Mouse (Mus musculus) inflammation-experienced regulatory T-cells, adult 16 weeks (primary cell): Measurements from ENCODE around the gene Fam222b. TPM values are rescaled to one million over a fixed set of nuclear protein-coding genes. Genes with fewer than 3 reads are reported as not detected.

Experiments used
- polyA plus RNA-seq: library from polyadenylated mRNA; unstranded; fragments of 100-300 nt; shearing (Covaris generic); gene quantifications from one replicate; pipeline ENCODE4 v1.2.1, GENCODE M21; 2017

The Fam222b gene
- polyA plus RNA-seq: 28.8 TPM

DNA sequence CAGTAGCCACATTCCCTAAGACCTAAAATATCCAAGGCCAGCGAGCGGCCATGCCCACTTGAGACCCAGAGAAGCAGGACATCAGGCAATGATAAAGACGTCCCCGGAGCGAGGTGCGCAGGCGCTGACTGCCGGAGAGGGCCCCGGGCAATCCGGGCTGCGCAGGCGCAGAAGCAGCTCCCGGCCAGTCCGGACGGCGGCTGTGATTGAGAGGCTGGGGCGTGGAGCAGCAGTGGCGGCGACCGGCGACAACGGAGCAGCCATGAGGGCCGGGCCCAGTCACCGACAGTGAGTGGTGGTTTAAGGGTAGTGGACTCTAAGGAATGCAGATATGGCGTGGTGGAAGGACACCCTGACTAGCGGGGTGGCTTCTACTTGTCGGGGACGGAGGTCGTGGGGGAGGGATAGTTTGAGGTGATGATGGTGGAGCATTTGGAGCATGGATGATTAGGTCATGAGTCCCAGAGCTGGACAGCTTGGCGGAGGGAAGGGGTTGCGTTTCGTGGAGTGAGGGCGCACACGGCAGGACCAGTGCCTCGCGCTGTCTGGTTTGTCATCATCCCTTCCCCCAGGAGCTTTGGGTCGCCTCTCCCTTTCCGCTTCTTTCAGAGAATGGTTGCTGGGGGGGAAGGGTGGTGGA, at the start of gene Fam222b:
Fam222b (plus strand) TSS at position 157 of the 640 bp plus-strand sequence.

DNA sequence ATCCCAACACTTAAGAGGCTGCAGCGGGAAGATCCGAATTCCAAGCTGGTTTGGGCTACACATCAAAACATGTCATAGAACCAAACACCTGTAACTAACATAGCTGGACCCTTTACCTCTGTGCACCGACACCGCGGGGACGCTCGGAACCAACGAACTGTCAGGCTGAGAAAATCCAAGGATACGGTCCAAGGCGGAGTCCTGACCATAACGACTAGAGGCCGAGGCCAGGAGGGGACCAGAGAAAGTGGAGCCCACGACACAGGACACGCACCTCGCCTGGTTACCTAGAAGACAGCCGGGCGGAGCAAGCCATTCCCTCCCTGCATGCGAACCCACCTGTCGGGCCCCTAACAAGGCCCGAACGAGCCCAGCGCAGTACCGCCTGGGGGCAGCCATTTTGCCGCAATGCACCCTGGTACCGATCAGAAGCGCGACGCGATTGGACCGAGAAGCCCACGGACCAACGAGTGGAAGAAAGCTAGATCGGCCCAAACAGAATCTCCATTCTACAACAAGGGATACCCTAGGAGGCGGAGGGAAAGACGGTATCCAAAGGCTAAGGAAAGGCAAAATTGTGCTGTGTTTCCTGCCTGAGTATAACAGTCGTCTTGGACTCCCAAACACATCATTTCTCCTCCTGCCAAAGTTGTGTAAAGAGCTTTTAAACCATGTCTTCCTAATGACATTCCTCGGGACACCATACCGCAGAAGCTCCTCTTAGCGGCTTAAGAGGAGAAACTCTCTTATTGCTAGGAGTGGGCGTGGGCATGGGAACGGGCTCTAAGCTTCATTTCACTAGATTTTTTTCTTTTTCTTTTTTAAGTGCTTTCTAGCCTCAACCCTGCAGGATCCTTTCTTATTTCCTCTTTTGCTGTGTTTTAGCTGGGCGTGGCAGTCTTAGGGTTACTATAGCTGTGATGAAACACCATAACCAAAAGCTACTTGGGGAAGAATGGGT, 14.2 kb upstream of the Fam222b start, which contains the start of gene Eral1:
Eral1 (minus strand) TSS at position 423 of the 961 bp plus-strand sequence.

DNA sequence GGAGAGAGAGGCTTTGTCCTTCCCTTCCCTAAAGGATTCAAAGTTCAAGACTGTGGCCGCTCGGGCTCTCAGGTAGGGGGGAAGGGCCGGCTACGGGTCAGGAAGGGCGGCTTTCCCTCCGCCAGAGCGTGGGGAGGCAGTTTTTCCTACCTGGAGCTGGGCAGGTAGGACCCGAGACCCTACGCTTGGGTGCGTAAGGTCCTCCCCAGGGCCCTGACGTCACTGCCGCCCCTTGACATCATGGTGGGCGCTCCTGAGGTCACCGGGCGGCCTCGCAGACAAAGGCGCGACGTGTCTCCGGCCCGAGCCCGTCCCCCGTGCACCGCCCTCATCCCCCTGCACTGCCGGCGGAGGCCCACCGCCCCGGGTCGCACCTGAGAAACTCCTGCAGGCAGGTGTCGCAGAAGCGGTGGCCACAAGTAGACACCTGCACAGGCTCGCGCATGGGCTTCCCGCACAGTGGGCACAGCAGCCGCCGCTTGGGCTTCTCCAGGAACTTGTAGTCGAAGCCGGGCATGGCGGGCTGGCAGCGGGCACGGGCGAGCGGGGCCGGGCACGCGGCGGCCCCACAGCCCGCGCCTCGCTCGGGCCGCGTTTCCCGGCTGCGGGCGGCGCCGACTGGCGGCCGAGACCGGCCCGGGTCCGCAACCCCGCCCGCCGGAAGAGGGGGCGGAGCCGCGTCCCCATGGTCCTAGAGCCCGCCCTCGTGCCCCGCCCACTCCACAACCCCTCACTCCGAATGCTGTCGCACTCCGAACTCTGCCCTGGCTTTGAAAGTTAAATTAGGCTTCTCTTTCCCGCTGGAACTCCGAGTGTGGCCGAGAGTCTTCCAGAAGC, 70.7 kb downstream of the Fam222b start, which contains the start of gene Traf4:
Traf4 (minus strand) TSS at position 666 of the 837 bp plus-strand sequence.

DNA sequence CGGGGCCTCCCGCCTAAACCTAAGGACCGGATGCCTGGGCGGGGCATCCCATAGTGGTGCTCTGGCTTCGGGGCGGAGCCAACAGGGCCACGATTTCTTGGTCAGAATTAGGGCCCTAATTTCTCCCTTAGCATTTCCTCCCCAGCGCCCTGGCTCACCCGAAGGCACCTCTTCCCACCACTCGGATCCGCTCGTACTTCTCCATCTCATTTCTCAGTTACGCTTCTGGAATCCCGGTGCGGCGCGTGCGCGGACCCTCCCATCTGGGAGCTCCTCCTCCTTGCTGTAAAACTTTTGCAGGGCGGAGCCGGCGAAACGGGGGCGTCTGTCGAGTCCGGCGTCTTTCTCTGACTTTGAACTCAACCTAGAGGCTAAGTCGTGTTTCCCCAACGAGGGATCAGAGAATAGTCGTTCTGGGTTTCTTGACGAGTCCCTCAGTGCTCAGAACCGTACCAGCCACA, 82.0 kb downstream of the Fam222b start, which contains the start of the genes Nek8 and Tlcd1:
Nek8 (minus strand) TSS at position 274 of the 461 bp plus-strand sequence.
Tlcd1 (plus strand) TSS at position 310 of the 461 bp plus-strand sequence.

DNA sequence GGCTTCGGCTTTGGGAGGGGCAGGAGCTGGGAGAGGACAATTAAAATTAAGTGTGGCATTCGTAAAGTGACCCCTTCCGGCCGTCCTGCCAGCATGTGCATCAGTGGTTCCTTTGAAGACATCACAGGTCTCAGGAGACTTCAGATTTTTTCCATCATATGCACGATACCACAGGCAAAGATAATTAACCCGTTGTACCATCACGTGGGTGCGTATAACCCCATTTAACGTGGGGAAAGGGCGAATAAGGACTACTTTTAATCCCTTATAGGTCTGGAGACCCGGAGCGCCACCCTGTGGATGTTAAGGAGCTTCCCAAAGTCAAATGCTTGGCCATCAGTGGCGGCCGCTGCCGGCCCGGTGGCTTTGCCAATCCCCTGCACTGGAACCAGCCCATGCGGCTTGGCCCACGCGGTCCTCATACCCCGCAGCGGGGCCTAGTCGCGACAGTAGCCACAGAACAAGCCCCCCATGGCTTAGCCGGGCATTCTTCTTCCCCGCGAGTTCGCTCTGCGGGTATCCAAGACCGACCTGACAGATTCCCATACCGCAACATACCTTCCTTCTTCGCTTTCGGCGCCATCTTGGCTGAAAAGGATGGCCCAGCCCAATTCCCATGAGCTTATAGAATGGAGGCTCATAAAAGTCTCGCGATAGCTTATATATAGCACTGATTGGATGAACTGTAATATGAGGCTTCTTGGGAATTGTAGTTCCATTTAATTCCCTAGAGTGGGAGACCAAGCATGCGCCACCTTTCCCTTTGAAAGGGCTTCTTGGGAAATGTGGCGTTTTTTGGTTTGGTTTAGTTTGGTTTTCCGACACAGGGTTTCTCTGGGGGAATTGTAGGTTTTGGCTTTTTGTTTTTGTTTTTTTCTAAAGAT, 88.7 kb downstream of the Fam222b start, which contains the start of gene Rpl23a:
Rpl23a (minus strand) TSS at position 624 of the 884 bp plus-strand sequence.

DNA sequence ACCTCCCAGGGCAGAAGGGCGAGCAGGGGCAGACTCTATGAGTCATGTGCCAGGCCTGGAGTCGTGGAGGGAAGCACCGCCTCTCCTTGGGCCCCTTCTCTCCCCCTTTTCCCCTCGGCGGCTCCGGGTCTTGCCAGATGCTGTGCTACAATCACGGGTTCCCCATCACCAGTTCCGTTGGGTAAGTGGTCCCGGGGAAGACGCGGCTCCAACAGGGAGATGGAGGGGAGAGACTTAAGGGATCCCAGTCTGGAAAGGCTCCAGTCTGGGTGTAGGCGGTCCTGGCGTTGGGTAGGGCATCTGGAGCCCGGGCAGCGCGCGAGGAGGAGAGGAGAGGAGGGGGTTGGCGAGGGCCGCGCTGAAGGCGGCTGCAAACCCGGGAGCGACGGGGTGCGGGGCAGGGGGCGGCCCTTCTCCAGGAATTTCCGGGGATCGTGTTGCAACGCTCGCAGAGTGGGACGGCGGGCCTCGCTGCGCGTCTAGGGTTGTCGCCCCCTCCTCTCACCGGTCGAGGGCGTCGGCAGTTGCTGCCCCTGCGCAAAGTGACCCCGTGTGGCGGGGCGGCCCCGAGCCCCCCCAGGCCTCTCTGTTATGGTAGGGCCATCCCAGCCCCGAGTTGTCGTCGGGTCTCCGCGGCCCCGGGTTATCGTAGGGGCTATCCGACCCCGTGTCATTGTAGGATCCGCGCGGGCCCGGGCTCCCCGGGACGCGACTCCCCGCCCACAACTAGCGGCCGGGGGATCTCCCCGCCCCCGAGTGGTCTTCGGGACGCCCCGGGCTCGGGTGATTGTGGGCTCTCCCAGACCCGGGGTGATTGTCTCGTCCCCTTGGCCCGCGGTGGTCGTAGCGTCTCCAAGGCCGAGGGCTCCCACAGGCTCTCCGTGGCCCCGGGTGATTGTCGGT, 94.1 kb downstream of the Fam222b start, which contains the start of gene Rab34:
Rab34 (plus strand) TSS at position 100 of the 903 bp plus-strand sequence.

DNA sequence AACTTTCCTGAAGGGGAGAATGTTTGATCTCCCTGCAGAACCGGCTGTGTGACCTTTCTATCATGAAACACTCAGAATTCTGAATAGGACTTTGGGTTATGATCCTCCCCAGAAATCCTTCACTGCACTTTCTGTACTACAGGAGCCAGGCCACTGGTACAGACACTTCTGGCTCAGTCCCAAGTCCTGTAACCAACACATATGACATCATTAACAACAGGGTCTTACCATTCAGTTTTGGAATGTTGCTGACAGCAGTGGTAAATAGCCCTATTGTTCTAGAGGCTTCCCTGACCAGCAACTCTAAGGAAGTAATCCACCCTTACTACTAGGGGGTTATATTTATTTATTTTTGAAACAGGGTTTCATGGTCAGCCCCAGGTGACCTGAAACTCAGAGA, 98.7 kb downstream of the Fam222b start, which contains the start of gene Proca1:
Proca1 (plus strand) TSS at position 280 of the 400 bp plus-strand sequence.

Other genes with a start within 250 kb of the Fam222b start
- 1.8 TPM for gene Pipox, start 200.6 kb upstream of the Fam222b start, polyA plus RNA-seq
- gene Sez6, start 163.9 kb upstream of the Fam222b start, polyA plus RNA-seq: not detected
- gene Phf12, start 111.9 kb upstream of the Fam222b start, polyA plus RNA-seq: 29.9 TPM
- gene Dhrs13, start 62.4 kb upstream of the Fam222b start, polyA plus RNA-seq: 1.5 TPM
- 34.0 TPM for gene Flot2, start 56.7 kb upstream of the Fam222b start, polyA plus RNA-seq
- 40.5 TPM for gene Eral1, start 14.3 kb upstream of the Fam222b start, polyA plus RNA-seq
- 6.3 TPM for gene Traf4, start 70.9 kb downstream of the Fam222b start, polyA plus RNA-seq
- 14.2 TPM for gene Nek8, start 82.0 kb downstream of the Fam222b start, polyA plus RNA-seq
- gene Tlcd1, start 82.1 kb downstream of the Fam222b start, polyA plus RNA-seq: 4.6 TPM
- 1,229 TPM for gene Rpl23a, start 88.9 kb downstream of the Fam222b start, polyA plus RNA-seq
- gene Rab34, start 93.8 kb downstream of the Fam222b start, polyA plus RNA-seq: 0.80 TPM
- gene Proca1, start 98.7 kb downstream of the Fam222b start, polyA plus RNA-seq: 0.82 TPM
- 100 TPM for gene Sdf2, start 151.1 kb downstream of the Fam222b start, polyA plus RNA-seq
- gene Supt6, start 151.3 kb downstream of the Fam222b start, polyA plus RNA-seq: 62.3 TPM
- gene 2610507B11Rik, start 167.1 kb downstream of the Fam222b start, polyA plus RNA-seq: 91.3 TPM
- gene BC030499, start 196.2 kb downstream of the Fam222b start, polyA plus RNA-seq: 0.30 TPM
- gene Spag5, start 206.9 kb downstream of the Fam222b start, polyA plus RNA-seq: 2.6 TPM
- gene Aldoc, start 228.3 kb downstream of the Fam222b start, polyA plus RNA-seq: 13.5 TPM
- gene Pigs, start 233.8 kb downstream of the Fam222b start, polyA plus RNA-seq: 148 TPM
- gene Unc119, start 248.8 kb downstream of the Fam222b start, polyA plus RNA-seq: 33.6 TPM